Mouse (Mus musculus) embryonic facial prominence, embryonic 11.5 days (tissue): ENCODE measurements around the gene Gng7. TPM values are rescaled to one million over a fixed set of nuclear protein-coding genes. Genes with fewer than 3 reads are reported as not detected.

ENCODE experiments used
- ATAC-seq: fragments of 200-750 bp; cut with Nextera tagmentation; replicated peaks from 2 replicates; pipeline ENCODE4 v1.8.0; 2017; ENCODE audit warnings: low read depth; ENCODE audit not compliant: insufficient number of reproducible peaks, low FRiP score, low TSS enrichment
- DNase-seq: peaks from one replicate; pipeline ENCODE4 v3.0.0-alpha.2; 2015; ENCODE audit warnings: low spot score
- H3K27ac ChIP-seq: fragments of 300-500 bp; sonication (generic); replicated peaks from 2 replicates; pipeline ENCODE4 v1.5.1; 2014; ENCODE audit warnings: mild to moderate bottlenecking, low read depth, low read length, control low read depth
- H3K27me3 ChIP-seq: fragments of 300-500 bp; sonication (generic); 2 replicates; pipeline ENCODE4 v1.6.1; 2014; ENCODE audit warnings: mild to moderate bottlenecking, low read length, moderate library complexity, mixed read lengths; ENCODE audit not compliant: control insufficient read depth, insufficient read depth
- H3K36me3 ChIP-seq: fragments of 300-500 bp; sonication (generic); replicated peaks from 2 replicates; pipeline ENCODE4 v1.6.1; 2014; ENCODE audit warnings: low read depth, mild to moderate bottlenecking, low read length, moderate library complexity, mixed read lengths; ENCODE audit not compliant: control insufficient read depth, insufficient read depth
- H3K4me1 ChIP-seq: fragments of 300-500 bp; sonication (generic); 2 replicates; pipeline ENCODE4 v1.6.1; 2014; ENCODE audit warnings: low read length, mixed read lengths; ENCODE audit not compliant: control insufficient read depth, insufficient read depth
- H3K4me2 ChIP-seq: fragments of 300-500 bp; sonication (generic); 2 replicates; pipeline ENCODE4 v1.6.1; 2014; ENCODE audit warnings: low read depth, mild to moderate bottlenecking, control low read depth, low read length, moderate library complexity
- H3K4me3 ChIP-seq: fragments of 300-500 bp; sonication (generic); 2 replicates; pipeline ENCODE4 v1.5.1; 2014; ENCODE audit warnings: low read depth, low read length, control low read depth
- H3K9ac ChIP-seq: fragments of 300-500 bp; sonication (generic); replicated peaks from 2 replicates; pipeline ENCODE4 v1.6.1; 2014; ENCODE audit warnings: mild to moderate bottlenecking, control low read depth, low read length
- H3K9me3 ChIP-seq: fragments of 300-500 bp; sonication (generic); replicated peaks from 2 replicates; pipeline ENCODE4 v1.6.1; 2016; ENCODE audit warnings: mild to moderate bottlenecking, low read length, inconsistent platforms, mixed read lengths; ENCODE audit not compliant: control insufficient read depth
- WGBS: fragments of 180-500 bp; shearing (Covaris S2); extraction: QIAGEN DNeasy Blood & Tissue Kit; methylation state at CpG from one replicate; pipeline ENCODE4 v1.1.7; 2014; 5-methylcytosine and 5-hydroxymethylcytosine counted together
- polyA plus RNA-seq: library from polyadenylated mRNA; unstranded; fragments of >200 nt; fragmentation: Nextera tagmentation; extraction: Ambion mirVana; gene quantifications from 2 replicates; pipeline ENCODE4 v1.2.1, GENCODE M21; 2014

The Gng7 gene
- polyA plus RNA-seq, 1 experiment from 2014 or later = 5.4 TPM

DNA sequence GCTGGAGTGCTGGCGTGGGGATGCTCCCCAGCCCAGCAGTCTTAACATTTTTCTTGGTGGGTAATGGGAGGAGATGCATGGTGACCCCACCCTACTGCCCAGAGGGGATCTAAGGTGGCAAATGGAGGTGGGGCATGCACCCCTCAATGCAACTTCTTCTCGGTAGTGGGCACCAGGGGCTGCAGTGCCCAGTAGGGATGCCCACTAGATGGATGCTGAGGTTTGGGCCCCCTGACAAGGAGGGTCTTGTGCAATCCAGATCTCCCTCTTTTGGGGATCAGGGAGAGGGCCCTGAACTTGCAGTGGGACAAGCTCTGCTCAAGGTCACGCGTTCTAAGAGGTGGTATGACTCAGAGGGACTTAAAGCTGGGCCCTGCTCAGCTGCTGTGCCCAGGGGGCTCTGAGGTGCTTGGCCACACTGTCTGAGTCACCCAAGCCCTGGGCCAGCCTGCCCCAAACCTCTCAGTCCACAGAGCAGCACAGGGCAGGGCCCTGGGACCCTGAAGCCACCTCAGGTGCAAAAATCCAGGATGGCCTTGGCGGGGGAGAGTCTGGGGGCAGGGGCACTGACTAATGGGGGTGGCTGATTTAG lies 9.7 kb upstream of the Gng7 start:
- no peak; the same call in 1 of the 2 replicates for ATAC-seq
- 76% methylated on average over 5 of the region's 5 CpGs for WGBS
- Histone ChIP-seq H3K27ac (no peak overlapping the region), H3K4me1 (peaks cover 3% of the 10 kb centered on the region; the same call in 1 of the 2 replicates), H3K36me3 (no peaks in the 10 kb centered on the region), H3K4me2 (no peak overlapping the region; the same call in 1 of the 2 replicates), H3K9ac (no peak overlapping the region), H3K9me3 (no peaks in the 10 kb centered on the region), H3K27me3 (peaks cover 22% of the 10 kb centered on the region), H3K4me3 (no peak overlapping the region)
- no peak for DNase-seq

DNA sequence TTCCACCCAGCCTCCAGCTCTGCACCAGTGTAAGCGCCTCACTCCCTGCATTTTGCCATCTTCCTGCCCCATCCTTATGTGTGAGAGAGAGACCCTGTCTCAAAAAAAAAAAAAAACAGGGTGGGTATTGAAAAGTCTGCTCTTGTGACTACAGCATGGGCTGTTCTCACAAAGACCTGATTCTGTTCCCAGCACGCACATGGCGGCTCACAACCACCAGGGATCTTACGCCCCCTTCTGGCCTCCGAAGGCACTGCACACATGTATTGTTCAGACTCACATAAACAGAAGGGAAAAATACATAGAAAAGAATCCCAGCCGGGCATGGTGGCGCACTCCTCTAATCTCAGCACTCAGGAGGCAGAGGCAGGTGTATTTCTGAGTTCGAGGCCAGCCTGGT lies 8.0 kb upstream of the Gng7 start:
- Histone ChIP-seq H3K4me1 (peaks cover 3% of the 10 kb centered on the region; the same call in 1 of the 2 replicates), H3K9me3 (no peaks in the 10 kb centered on the region), H3K4me2 (no peak overlapping the region), H3K27me3 (peaks cover 22% of the 10 kb centered on the region), H3K36me3 (no peaks in the 10 kb centered on the region), H3K9ac (no peak overlapping the region), H3K27ac (no peak overlapping the region), H3K4me3 (no peak overlapping the region)
- no peak for ATAC-seq
- DNase-seq = no peak
- WGBS = 70% methylated on average over 8 of the region's 8 CpGs

DNA sequence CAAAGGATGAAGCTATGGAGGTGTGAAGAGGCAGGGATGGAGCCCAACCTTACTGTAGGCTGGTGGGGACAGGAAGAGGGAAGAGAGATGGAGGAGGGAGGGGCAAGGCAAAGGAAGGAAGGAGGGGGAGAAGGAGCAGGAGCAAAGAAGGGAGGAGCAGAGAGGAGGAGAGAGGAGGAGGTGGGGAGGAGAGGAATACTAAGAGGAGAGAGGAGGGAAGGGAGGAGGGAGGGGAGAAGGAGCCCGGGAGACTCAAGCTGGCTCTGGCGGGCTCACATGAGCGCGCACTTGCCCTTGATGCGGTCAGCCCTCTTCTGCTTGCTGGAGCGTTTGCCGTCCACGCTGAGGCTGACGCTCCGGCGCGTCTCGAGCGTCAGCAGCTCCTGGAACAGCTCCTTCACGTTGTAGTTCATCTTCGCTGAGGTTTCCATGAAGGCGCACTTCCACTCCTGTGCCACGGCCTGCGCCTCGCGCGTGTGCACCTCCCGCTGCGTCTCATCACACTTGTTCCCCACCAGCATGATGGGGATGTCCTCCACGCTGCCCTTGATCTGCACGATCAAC lies 6.9 kb upstream of the Gng7 start:
- WGBS = 14% methylated on average over 26 of the region's 26 CpGs
- H3K36me3 ChIP-seq = no peaks in the 10 kb centered on the region
- H3K9me3 ChIP-seq = no peaks in the 10 kb centered on the region
- H3K4me1 ChIP-seq = peaks cover 3% of the 10 kb centered on the region; the same call in 1 of the 2 replicates
- ATAC-seq (no peak), DNase-seq (no peak)
- no peak overlapping the region for H3K27ac ChIP-seq
- H3K27me3 ChIP-seq = peaks cover 22% of the 10 kb centered on the region
- no peak overlapping the region for H3K4me3 ChIP-seq
- no peak overlapping the region for H3K9ac ChIP-seq
- no peak overlapping the region for H3K4me2 ChIP-seq

DNA sequence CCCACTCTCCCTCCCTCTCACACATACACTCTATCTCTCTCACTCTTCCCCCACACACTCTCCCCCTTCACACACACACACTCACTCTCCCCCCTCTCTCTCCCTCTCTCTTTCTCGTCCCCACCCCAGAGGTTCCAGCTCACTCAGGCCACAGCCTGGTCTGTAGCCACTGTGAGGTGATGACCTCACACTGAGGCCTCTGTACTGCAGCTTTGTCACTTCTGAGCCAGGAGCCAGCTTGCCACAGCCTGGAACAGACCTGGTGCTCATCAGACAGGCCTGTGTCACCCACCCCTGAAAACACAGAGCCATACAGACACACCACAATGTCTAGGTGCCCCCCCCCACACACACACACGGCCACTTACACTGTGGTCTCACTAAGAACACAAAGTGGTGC lies 5.5 kb upstream of the Gng7 start:
- Histone ChIP-seq H3K27ac (no peak overlapping the region), H3K9ac (no peak overlapping the region), H3K36me3 (no peaks in the 10 kb centered on the region), H3K4me3 (no peak overlapping the region), H3K4me2 (no peak overlapping the region), H3K4me1 (peaks cover under 1% of the 10 kb centered on the region; the same call in 1 of the 2 replicates), H3K27me3 (peaks cover 19% of the 10 kb centered on the region), H3K9me3 (no peaks in the 10 kb centered on the region)
- WGBS = 44% methylated on average over 2 of the region's 2 CpGs
- no peak for ATAC-seq
- DNase-seq = no peak

DNA sequence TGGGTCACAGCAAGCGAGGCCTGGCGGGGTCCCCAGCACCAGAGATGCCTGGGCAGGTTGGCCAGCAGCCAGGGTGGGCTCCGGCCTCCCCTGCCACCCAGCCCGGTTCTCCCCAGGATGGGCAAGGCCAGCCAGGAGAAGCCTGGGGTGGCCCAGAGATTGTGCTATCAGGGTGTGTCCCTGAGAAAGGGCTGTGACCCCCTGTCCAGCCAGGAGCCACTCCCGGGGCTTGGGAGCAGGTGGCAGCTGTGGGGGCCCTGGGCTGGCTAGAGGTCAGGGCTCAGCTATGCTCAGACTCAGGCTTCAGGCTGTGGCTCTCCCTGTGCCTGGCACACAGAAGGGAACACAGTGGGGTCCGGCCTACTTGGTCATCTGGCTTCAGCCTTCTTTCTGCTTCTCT lies 4.9 kb upstream of the Gng7 start:
- H3K27me3 ChIP-seq = peaks cover 14% of the 10 kb centered on the region
- WGBS = 81% methylated on average over 6 of the region's 6 CpGs

DNA sequence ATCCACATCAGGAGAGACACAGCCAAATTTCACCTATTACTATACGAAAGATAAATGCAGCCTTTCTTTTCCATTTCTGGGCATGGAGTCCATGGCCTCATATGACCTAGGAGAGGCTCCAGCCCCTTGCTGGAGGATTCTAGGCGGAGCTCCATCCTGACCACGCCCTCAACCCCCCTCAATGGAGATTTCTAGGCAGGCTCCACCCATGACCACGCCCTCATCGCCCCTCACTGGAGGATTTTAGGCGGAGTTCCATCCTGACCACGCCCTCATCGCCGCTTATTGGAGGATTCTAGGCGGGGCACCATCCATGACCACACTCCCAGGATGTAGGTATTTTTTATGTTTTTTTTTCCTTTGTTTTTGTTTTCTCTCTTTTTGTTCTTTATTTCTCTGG lies 3.6 kb upstream of the Gng7 start:
- no peak overlapping the region for H3K9ac ChIP-seq
- 42% methylated on average over 10 of the region's 10 CpGs for WGBS
- H3K9me3 ChIP-seq = no peaks in the 10 kb centered on the region
- no peaks in the 10 kb centered on the region for H3K4me1 ChIP-seq
- DNase-seq (peak; percentile 30), ATAC-seq (no peak)
- no peak overlapping the region for H3K27ac ChIP-seq
- no peak overlapping the region for H3K4me3 ChIP-seq
- no peak overlapping the region for H3K4me2 ChIP-seq
- peaks cover 9% of the 10 kb centered on the region for H3K27me3 ChIP-seq
- H3K36me3 ChIP-seq = no peaks in the 10 kb centered on the region

More for the DNA sequence above, 4.9 kb upstream of the Gng7 start:
- no peak for DNase-seq
- ATAC-seq = no peak
- H3K9me3 ChIP-seq = no peaks in the 10 kb centered on the region
- no peak overlapping the region for H3K4me3 ChIP-seq
- H3K9ac ChIP-seq = no peak overlapping the region
- no peak overlapping the region for H3K4me2 ChIP-seq
- no peak overlapping the region for H3K27ac ChIP-seq
- H3K4me1 ChIP-seq = no peaks in the 10 kb centered on the region
- H3K36me3 ChIP-seq = no peaks in the 10 kb centered on the region

DNA sequence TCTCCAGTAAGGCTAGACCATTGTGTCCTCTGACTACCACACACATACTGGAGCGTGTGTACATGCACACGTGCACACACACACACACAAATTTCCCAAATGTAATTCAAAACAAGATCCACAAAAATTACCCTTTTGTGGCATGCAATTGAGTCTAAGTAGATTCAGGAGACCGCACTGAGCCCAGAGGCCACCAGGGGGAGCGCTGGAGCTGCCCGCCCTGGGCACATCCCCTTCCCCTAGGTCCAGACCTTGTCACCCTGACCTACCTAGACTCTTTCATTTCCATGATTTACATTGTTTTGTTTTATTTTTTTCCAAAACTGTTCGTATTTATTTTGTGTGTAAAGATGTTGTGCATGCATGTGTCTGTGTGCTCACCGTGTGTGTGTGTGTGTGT lies 1.9 kb upstream of the Gng7 start:
- 10% methylated on average over 7 of the region's 7 CpGs for WGBS
- no peak overlapping the region for H3K9ac ChIP-seq

DNA sequence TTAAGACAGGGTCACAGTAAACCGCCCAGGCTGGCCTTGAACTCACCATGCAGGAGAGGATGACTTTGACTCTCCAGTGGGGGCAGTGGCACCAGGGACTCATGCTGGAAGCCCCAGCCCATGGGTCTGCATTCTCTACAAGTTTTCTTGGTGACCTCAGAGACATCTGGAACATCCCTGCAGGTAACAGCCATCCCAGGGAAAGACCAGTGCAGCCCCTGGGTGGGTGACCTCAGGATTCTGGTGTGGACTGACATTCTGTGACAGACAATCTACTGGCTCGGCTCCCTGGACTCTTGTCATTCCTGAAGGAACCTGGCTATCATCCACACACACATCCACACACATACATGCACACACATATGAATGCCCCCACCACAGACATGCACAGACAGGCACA lies 921 bp upstream of the Gng7 start:
- DNase-seq = no peak
- Histone ChIP-seq H3K27ac (no peak overlapping the region), H3K9me3 (no peaks in the 10 kb centered on the region), H3K4me3 (no peak overlapping the region), H3K36me3 (no peaks in the 10 kb centered on the region), H3K4me1 (no peaks in the 10 kb centered on the region), H3K9ac (no peak overlapping the region), H3K27me3 (no peaks in the 10 kb centered on the region; the same call in 1 of the 2 replicates), H3K4me2 (no peak overlapping the region)
- ATAC-seq = no peak
- WGBS = 84% methylated on average over 2 of the region's 2 CpGs

More for the DNA sequence above, 1.9 kb upstream of the Gng7 start:
- H3K4me2 ChIP-seq = no peak overlapping the region
- H3K27me3 ChIP-seq = no peaks in the 10 kb centered on the region; the same call in 1 of the 2 replicates
- peak; percentile 63 for DNase-seq
- H3K9me3 ChIP-seq = no peaks in the 10 kb centered on the region
- no peak overlapping the region for H3K4me3 ChIP-seq
- H3K27ac ChIP-seq = no peak overlapping the region
- no peaks in the 10 kb centered on the region for H3K36me3 ChIP-seq
- ATAC-seq = no peak
- no peaks in the 10 kb centered on the region for H3K4me1 ChIP-seq
